Mouse (Mus musculus) subcutaneous adipose tissue, adult 2 months (tissue): ENCODE results near the gene Atp5k. TPM values are rescaled to one million over a fixed set of nuclear protein-coding genes. Genes with fewer than 3 reads are reported as not detected.

Experiments used
- polyA plus RNA-seq: library from polyadenylated mRNA; depleted of rRNA; stranded (reverse); fragments of >200 nt; gene quantifications from 2 replicates; pipeline ENCODE4 v1.2.3, GENCODE M21; 2012; ENCODE audit warnings: low replicate concordance; rRNA removed

The Atp5k gene
- polyA plus RNA-seq, result 54.7 and 110 TPM in 2 replicates

DNA sequence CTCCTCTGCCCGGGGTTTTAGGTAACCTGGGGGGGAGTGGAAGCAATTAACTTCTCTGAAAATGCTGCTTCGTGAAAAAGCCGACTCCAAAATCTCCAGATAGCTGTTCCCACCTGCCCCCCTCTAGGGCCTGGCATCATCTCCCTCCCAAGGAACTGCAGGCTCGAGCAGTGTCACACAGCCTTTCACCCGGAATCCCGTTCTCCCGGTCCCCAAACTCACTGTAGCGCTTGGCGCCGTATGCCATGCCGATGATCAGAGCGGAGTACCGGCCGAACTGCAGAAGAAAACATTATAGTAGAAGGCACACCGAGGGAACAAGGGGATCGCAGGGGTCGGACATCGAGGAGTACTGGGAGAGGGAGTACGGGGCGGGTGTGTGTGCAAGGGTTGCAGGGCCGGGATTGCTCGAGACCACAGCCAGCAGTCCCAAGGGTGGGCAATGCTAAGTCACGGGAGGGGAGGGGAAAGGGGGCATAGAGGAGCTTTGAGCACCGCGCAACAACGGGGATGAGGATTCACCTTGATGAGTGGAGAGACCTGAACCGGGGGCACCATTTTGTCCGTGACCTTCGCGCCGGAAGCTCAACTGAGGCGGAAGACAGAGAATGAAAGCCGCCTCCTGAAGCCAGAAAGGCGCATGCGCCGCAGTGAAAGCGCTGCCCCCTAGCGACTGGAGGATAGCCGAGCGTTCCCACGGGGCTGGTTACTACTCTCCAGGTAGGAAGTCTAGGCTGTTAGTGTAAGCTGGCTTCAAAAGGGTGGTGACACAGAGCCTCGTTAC lies at the start of gene Atp5k:
Gene Atp5k, minus strand, starts transcription at position 645 of the 784 bp plus-strand sequence.

DNA sequence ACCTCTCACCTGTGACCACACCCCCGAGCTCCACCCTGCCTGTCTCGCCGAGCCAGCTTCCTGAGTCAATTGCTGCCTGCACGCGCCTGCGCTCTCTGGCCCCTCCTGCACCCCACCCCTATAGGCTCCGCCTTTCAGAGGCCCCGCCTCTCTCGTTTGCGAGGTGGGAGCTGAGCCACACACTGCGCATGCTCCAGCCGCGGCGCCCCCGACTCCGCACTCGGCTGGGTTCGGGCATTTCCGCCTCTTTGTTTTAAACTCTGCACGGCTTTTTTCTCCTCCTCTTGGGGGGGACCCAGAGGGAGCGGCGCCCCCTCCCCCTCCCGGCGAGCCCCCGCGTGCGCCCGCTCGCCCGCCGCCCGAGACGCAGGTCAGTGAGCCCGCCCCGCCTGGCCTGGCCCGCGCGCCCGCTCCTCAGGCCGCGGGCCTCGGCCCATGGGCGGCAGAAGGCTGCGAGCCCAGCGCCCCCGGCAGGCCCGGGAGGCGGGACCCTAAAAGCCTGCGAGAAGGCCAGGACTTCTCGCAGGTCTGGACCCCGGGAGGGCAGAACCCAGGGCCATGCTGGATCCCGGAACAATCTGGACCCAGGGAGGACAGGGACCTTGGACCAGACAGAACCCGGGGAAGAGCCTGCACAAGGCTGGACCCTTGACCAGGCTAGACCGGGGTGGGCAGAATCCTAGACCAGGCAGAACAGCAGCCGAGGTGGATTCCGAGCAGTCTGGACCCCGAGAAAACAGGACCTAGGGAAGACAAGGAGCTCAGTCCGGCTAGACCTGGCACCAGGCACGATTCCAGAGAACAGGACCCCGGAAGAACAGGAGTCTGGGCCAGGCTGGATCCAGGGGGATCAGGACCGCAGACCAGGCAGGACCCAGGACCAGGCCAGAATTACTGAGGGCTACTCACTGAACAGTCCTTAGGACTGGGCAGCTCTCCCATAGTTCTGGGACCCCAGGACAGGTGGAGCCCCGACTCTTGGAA lies 27.1 kb upstream of the Atp5k start, which contains the start of gene Pcgf3:
Gene Pcgf3, plus strand, starts transcription at position 151 of the 984 bp plus-strand sequence.

DNA sequence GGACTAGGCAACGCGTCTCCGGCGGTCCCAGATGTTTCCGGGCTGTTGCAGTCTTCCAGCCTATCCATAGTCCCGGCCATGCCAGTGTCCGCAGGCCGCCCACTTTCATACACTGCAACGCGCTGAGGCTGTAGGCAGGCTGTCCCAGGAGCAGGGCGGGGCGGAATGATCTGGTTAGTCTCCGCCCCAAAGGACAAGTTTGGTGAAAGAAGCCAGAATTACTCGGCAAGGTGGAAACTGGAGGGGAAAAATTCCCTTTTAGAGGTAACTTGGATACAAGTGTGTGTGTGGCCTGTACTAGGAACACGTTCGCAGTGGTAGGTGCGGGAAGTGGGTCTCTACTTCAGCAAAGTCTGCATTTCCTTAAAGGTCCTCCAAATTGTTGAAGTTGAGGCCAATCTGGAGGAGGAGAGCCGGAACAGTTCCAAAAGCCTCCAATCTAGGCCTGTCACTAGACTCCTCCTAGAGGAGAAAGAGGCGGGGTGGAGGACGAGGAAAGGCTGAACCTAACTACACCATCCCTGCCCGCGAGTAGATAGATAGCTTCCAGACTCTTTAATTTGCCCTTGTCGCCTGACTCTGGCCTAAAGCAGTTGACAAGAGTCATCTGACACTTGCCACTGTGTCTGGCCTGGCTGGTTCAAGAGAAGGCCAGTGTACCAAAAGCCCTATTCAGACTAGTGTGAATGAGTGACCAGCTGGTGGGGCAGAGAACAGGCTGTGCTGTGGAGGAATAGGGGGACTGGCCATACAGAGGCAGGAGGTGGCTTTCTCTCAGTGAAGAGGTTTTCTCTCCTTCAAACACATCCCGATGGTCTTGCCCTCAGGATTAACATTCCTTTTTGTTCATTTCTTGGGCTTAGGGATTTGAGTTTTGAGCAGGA lies 14.8 kb upstream of the Atp5k start, which contains the start of gene Mfsd7a:
Gene Mfsd7a, minus strand, starts transcription at position 107 of the 884 bp plus-strand sequence.

DNA sequence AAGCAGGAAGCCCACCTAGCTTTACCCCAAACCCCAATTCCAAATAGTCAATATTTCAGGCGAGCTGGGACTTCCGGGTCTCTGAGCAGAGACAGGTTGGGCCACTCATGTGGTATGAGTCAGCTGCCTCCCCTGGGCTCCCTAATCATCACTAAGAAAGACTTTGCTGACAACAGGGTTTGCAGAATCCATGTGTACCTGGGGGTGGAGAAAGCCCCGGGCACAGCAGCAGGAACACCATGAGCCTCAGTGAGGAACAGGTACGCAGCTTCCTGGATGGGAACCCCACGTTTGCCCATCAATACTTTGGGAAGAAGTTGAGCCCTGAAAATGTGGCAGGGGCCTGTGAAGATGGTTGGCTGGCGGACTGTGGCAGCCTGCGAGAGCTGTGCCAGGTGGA lies 46.0 kb downstream of the Atp5k start, which contains the start of gene Pde6b:
Gene Pde6b, plus strand, starts transcription at position 191 of the 400 bp plus-strand sequence.

Other genes with a start within 250 kb of the Atp5k start
- gene Dr1, start 165.6 kb downstream of the Atp5k start, polyA plus RNA-seq, result 12.5 and 17.7 TPM in 2 replicates
- gene Pigg, start 121.8 kb downstream of the Atp5k start, polyA plus RNA-seq, result 10.8 and 11.0 TPM in 2 replicates
- 8.5 and 15.4 TPM in 2 replicates for gene Gm42517, start 66.5 kb downstream of the Atp5k start, polyA plus RNA-seq
- gene Pde6b, start 46.1 kb downstream of the Atp5k start, polyA plus RNA-seq, result not detected in 2 replicates
- gene Mfsd7a, start 14.4 kb upstream of the Atp5k start, polyA plus RNA-seq, result 10.9 and 26.9 TPM in 2 replicates
- 7.9 and 13.6 TPM in 2 replicates for gene Pcgf3, start 26.8 kb upstream of the Atp5k start, polyA plus RNA-seq
- gene Cplx1, start 115.6 kb upstream of the Atp5k start, polyA plus RNA-seq, result 0.21 TPM in 1 of 2 replicates, not detected in the other
- gene Gak, start 195.3 kb upstream of the Atp5k start, polyA plus RNA-seq, result 70.0 and 83.4 TPM in 2 replicates
- 65.1 and 66.8 TPM in 2 replicates for gene Tmem175, start 195.3 kb upstream of the Atp5k start, polyA plus RNA-seq
- gene Idua, start 225.9 kb upstream of the Atp5k start, polyA plus RNA-seq, result 25.0 and 37.4 TPM in 2 replicates
- gene Dgkq, start 235.2 kb upstream of the Atp5k start, polyA plus RNA-seq, result 22.3 and 38.1 TPM in 2 replicates
- 0.11 and 1.1 TPM in 2 replicates for gene Slc26a1, start 241.1 kb upstream of the Atp5k start, polyA plus RNA-seq